ENCODE assay signal across 28 mouse cellular contexts in genomic region chr8:72664757-72665156, GRCm38 (mm10). TPM values are rescaled to one million over a fixed set of nuclear protein-coding genes. Genes with fewer than 3 reads are reported as not detected.
A peak's percentile ranks its signal among the peaks of the same experiment; 100 is the strongest.
DNase-seq lines count a peak whose midpoint lies in the region; ATAC-seq and TF ChIP-seq lines count a peak whose summit lies in the region.
"Had no signal": no experiment of that assay in that cellular context is flagged by ENCODE, and none has a peak within 500 bp of the region (broad histone marks: within the 10 kb centered on the region; RNA-seq: fewer than 3 reads in every experiment).

No protein-coding gene starts in this region.

- no peaks in the 10 kb centered on the region for H3K36me3 ChIP-seq in limb, embryonic 15.5 days
- H3K36me3 ChIP-seq in limb, embryonic 10.5 days: no peaks in the 10 kb centered on the region
- H3K36me3 ChIP-seq in liver, embryonic 14.5 days (replicated peaks; ENCODE audit: control insufficient read depth, insufficient read depth, low read depth): no peaks in the 10 kb centered on the region
- H3K36me3 ChIP-seq in stomach, postnatal 0 days (ENCODE audit: control insufficient read depth, insufficient read depth, low read length): no peaks in the 10 kb centered on the region
- H3K36me3 ChIP-seq: embryonic facial prominence, embryonic 13.5 days; heart, embryonic 15.5 days; hindbrain, embryonic 10.5 days; limb, embryonic 12.5 days; lung, embryonic 15.5 days; neural tube, embryonic 13.5 days; stomach, embryonic 15.5 days had no signal

- no peak for DNase-seq in limb, embryonic 10.5 days (ENCODE audit: low spot score)
- DNase-seq in NIH3T3 (ENCODE audit: low read depth): peak; percentile 32
- no peak for DNase-seq in liver, embryonic 14.5 days (ENCODE audit: low read depth in 3 of 3, low spot score in 3 of 3)
- DNase-seq in stomach, postnatal 0 days (ENCODE audit: low spot score): no peak
- DNase-seq in kidney, adult 8-10 months: no peak
- no peak for DNase-seq in ovary, postnatal 36 days (ENCODE audit: low spot score)
- no peak for DNase-seq in gastrocnemius, postnatal 4 days (ENCODE audit: low spot score in 2 of 2)
- DNase-seq: adrenal gland, adult 8-10 months; B cell, adult 2 months; cerebellum, adult 9-11 months; gastrocnemius, postnatal 25 days; kidney, adult 18-20 months; kidney, postnatal 14 days; midbrain, embryonic 14.5 days; right cerebral cortex, postnatal 14 days had no signal

- ATAC-seq in limb, embryonic 15.5 days (ENCODE audit: insufficient number of reproducible peaks, low FRiP score, low TSS enrichment, low read depth): no peak
- ATAC-seq in liver, embryonic 14.5 days (ENCODE audit: insufficient read depth): peak; percentile 72
- ATAC-seq in stomach, postnatal 0 days (ENCODE audit: low FRiP score, low TSS enrichment): no peak; the same call in 1 of the 2 replicates
- ATAC-seq: forebrain, embryonic 14.5 days; hindbrain, postnatal 0 days had no signal

- H3K27ac ChIP-seq in limb, embryonic 15.5 days: peak overlapping the region; percentile 33; the same call in 1 of the 2 replicates
- no peak overlapping the region for H3K27ac ChIP-seq in limb, embryonic 10.5 days
- no peak overlapping the region for H3K27ac ChIP-seq in liver, embryonic 14.5 days
- peak overlapping the region; percentile 45; the same call in 1 of the 2 replicates for H3K27ac ChIP-seq in stomach, postnatal 0 days (replicated peaks)
- H3K27ac ChIP-seq: embryonic facial prominence, embryonic 13.5 days; heart, embryonic 15.5 days; hindbrain, embryonic 10.5 days; hindbrain, postnatal 0 days; layer of hippocampus, adult 2 months; left cerebral cortex, adult 2 months; limb, embryonic 12.5 days; lung, embryonic 15.5 days; macrophage; neural tube, embryonic 13.5 days; stomach, embryonic 15.5 days had no signal

- H3K9me3 ChIP-seq in limb, embryonic 15.5 days: no peaks in the 10 kb centered on the region
- no peaks in the 10 kb centered on the region for H3K9me3 ChIP-seq in limb, embryonic 10.5 days (replicated peaks)
- H3K9me3 ChIP-seq in liver, embryonic 14.5 days (ENCODE audit: control insufficient read depth, low read length): no peaks in the 10 kb centered on the region
- H3K9me3 ChIP-seq in stomach, postnatal 0 days (ENCODE audit: control insufficient read depth, low read length): no peaks in the 10 kb centered on the region
- H3K9me3 ChIP-seq: embryonic facial prominence, embryonic 13.5 days; heart, embryonic 15.5 days; hindbrain, embryonic 10.5 days; limb, embryonic 12.5 days; lung, embryonic 15.5 days; neural tube, embryonic 13.5 days; stomach, embryonic 15.5 days had no signal

- 46% methylated on average over 5 of the region's 5 CpGs for WGBS in limb, embryonic 15.5 days
- whole genome bisulfite sequencing in limb, embryonic 10.5 days: 78% methylated on average over 5 of the region's 5 CpGs
- 28% methylated on average over 5 of the region's 5 CpGs for WGBS in liver, embryonic 14.5 days (ENCODE audit: insufficient replicate concordance)
- 45% methylated on average over 5 of the region's 5 CpGs for WGBS in stomach, postnatal 0 days

- H3K4me2 ChIP-seq in limb, embryonic 15.5 days: no peak overlapping the region
- peak overlapping the region; percentile 46 for H3K4me2 ChIP-seq in liver, embryonic 14.5 days (ENCODE audit: low read depth)
- H3K4me2 ChIP-seq in stomach, postnatal 0 days (replicated peaks; ENCODE audit: low read depth): no peak overlapping the region
- H3K4me2 ChIP-seq: embryonic facial prominence, embryonic 13.5 days; heart, embryonic 15.5 days; limb, embryonic 12.5 days; lung, embryonic 15.5 days; neural tube, embryonic 13.5 days; stomach, embryonic 15.5 days had no signal

- H3K4me3 ChIP-seq in limb, embryonic 15.5 days: no peak overlapping the region
- no peak overlapping the region for H3K4me3 ChIP-seq in limb, embryonic 10.5 days
- no peak overlapping the region for H3K4me3 ChIP-seq in liver, embryonic 14.5 days (ENCODE audit: insufficient read depth in 1 of 2, low read depth in 2 of 2, low read length in 2 of 2)
- H3K4me3 ChIP-seq in stomach, postnatal 0 days (ENCODE audit: low read depth, low read length): no peak overlapping the region
- H3K4me3 ChIP-seq: embryonic facial prominence, embryonic 13.5 days; heart, embryonic 15.5 days; hindbrain, embryonic 10.5 days; layer of hippocampus, adult 2 months; left cerebral cortex, adult 2 months; limb, embryonic 12.5 days; lung, embryonic 15.5 days; neural tube, embryonic 13.5 days; stomach, embryonic 15.5 days had no signal

- no peak; the same call in 1 of the 2 replicates for TF ChIP-seq EP300 in liver, embryonic 14.5 days (IDR thresholded peaks at IDR 0.05; ENCODE audit: low read depth)
- no peak for TF ChIP-seq EP300 in stomach, postnatal 0 days (optimal IDR thresholded peaks at IDR 0.05)

- no peaks in the 10 kb centered on the region for H3K27me3 ChIP-seq in limb, embryonic 15.5 days
- H3K27me3 ChIP-seq in limb, embryonic 10.5 days (ENCODE audit: low read depth, poor library complexity, severe bottlenecking): no peaks in the 10 kb centered on the region
- no peaks in the 10 kb centered on the region for H3K27me3 ChIP-seq in liver, embryonic 14.5 days (ENCODE audit: control insufficient read depth, insufficient read depth, low read length)
- no peaks in the 10 kb centered on the region for H3K27me3 ChIP-seq in stomach, postnatal 0 days (ENCODE audit: control insufficient read depth, insufficient read depth, low read length)
- H3K27me3 ChIP-seq: embryonic facial prominence, embryonic 13.5 days; heart, embryonic 15.5 days; limb, embryonic 12.5 days; lung, embryonic 15.5 days; neural tube, embryonic 13.5 days; stomach, embryonic 15.5 days had no signal

- no peak overlapping the region for H3K9ac ChIP-seq in limb, embryonic 15.5 days
- H3K9ac ChIP-seq in liver, embryonic 14.5 days (replicated peaks): no peak overlapping the region; the same call in 1 of the 2 replicates
- H3K9ac ChIP-seq in stomach, postnatal 0 days (ENCODE audit: low read length): no peak overlapping the region
- H3K9ac ChIP-seq: embryonic facial prominence, embryonic 13.5 days; heart, embryonic 15.5 days; limb, embryonic 12.5 days; lung, embryonic 15.5 days; neural tube, embryonic 13.5 days; stomach, embryonic 15.5 days had no signal

- H3K4me1 ChIP-seq in limb, embryonic 15.5 days: no peaks in the 10 kb centered on the region
- no peaks in the 10 kb centered on the region for H3K4me1 ChIP-seq in limb, embryonic 10.5 days
- peaks cover 8 to 14% of the 10 kb centered on the region in 2 experiments; a peak in 3 of 4 replicates for H3K4me1 ChIP-seq in liver, embryonic 14.5 days (replicated peaks; ENCODE audit: control insufficient read depth in 2 of 2, insufficient read depth in 2 of 2, low read length in 1 of 2)
- no peaks in the 10 kb centered on the region for H3K4me1 ChIP-seq in stomach, postnatal 0 days (replicated peaks; ENCODE audit: control insufficient read depth, insufficient read depth)
- H3K4me1 ChIP-seq: embryonic facial prominence, embryonic 13.5 days; heart, embryonic 15.5 days; hindbrain, embryonic 10.5 days; limb, embryonic 12.5 days; lung, embryonic 15.5 days; neural tube, embryonic 13.5 days; stomach, embryonic 15.5 days had no signal

- TF ChIP-seq CTCF in liver, embryonic 14.5 days (IDR thresholded peaks at IDR 0.05; ENCODE audit: low read depth): no peak
- TF ChIP-seq CTCF in stomach, postnatal 0 days (IDR thresholded peaks at IDR 0.05; ENCODE audit: low read depth): no peak

RNA-seq across cellular contexts. Expression of gene Nwd1, which starts 18.2 kb away (rescaled TPM):
- 0.10 and 0.15 TPM in 2 replicates for polyA plus RNA-seq in limb, embryonic 15.5 days (2015; fragmentation: Nextera tagmentation; extraction: Ambion mirVana)
- 0.16 TPM in 1 of 2 replicates, not detected in the other for polyA plus RNA-seq in limb, embryonic 10.5 days (2016; fragmentation: Nextera tagmentation; extraction: Ambion mirVana)
- under 0.01 and 0.01 TPM in 2 replicates for polyA plus RNA-seq in liver, embryonic 14.5 days (2012; rRNA removed)
- polyA plus RNA-seq in liver, embryonic 14.5 days (2014; fragmentation: Nextera tagmentation; extraction: Ambion mirVana): not detected in 2 replicates
- polyA plus RNA-seq in stomach, postnatal 0 days (2015; fragmentation: Nextera tagmentation; extraction: Ambion mirVana): 0.02 and 0.15 TPM in 2 replicates
- 1 to 10 TPM; 1.3 to 1.7 TPM for total RNA-seq in gastrocnemius, postnatal 4 days (2021)
- polyA plus RNA-seq: hindbrain, embryonic 10.5 days; limb, embryonic 12.5 days had no signal

RNA-seq across cellular contexts. Expression of gene Sin3b, which starts 58.3 kb away (rescaled TPM):
- polyA plus RNA-seq in limb, embryonic 15.5 days (2015; fragmentation: Nextera tagmentation; extraction: Ambion mirVana): 153 and 167 TPM in 2 replicates
- 145 and 153 TPM in 2 replicates for polyA plus RNA-seq in limb, embryonic 10.5 days (2016; fragmentation: Nextera tagmentation; extraction: Ambion mirVana)
- 47.6 and 57.0 TPM in 2 replicates for polyA plus RNA-seq in liver, embryonic 14.5 days (2012; rRNA removed)
- polyA plus RNA-seq in liver, embryonic 14.5 days (2014; fragmentation: Nextera tagmentation; extraction: Ambion mirVana): 68.7 and 70.3 TPM in 2 replicates
- polyA plus RNA-seq in stomach, postnatal 0 days (2015; fragmentation: Nextera tagmentation; extraction: Ambion mirVana): 188 and 197 TPM in 2 replicates
- 100 to 1,000 TPM; 113 to 127 TPM for total RNA-seq in gastrocnemius, postnatal 4 days (2021)

Comparison
In these comparisons a context has a peak if more than half of its experiments do, and no peak if none do; other contexts are left out.
1. H3K27ac ChIP-seq: peak in limb, embryonic 15.5 days (single experiment) and stomach, postnatal 0 days (single experiment); none in limb, embryonic 10.5 days (single experiment) and liver, embryonic 14.5 days (single experiment).